Mouse (Mus musculus): Measurements from ENCODE around the gene Pbx2. TPM values are rescaled to one million over a fixed set of nuclear protein-coding genes. Genes with fewer than 3 reads are reported as not detected.

The Pbx2 gene
- polyA plus RNA-seq, 1 experiment from 2014 or later = 8.5 TPM

- WGBS = 0% methylated on average over 34 of the region's 35 CpGs
Measured at GRCm38 (mm10) chr17:34604061-34604508, 13.0 kb downstream of the Pbx2 start, which contains the start of gene Agpat1. Agpat1 (plus strand) TSS chr17:34604262.

GRCm38 (mm10) chr17:34604511-34605237, 13.6 kb downstream of the Pbx2 start:
- H3K9me3 ChIP-seq (ENCODE audit: control insufficient read depth, low read length) = no peaks in the 10 kb centered on the region
- H3K27me3 ChIP-seq (ENCODE audit: control insufficient read depth, insufficient read depth, low read depth, low read length) = no peaks in the 10 kb centered on the region
- WGBS = 13% methylated on average over 24 of the region's 24 CpGs
- H3K9ac ChIP-seq (ENCODE audit: low read length) = peak overlapping the region; percentile 96
- peak overlapping the region; percentile 91 for H3K27ac ChIP-seq (ENCODE audit: low read length)
- H3K4me3 ChIP-seq (ENCODE audit: low read length) = peak overlapping the region; percentile 88
- peaks cover 11% of the 10 kb centered on the region for H3K36me3 ChIP-seq (ENCODE audit: control insufficient read depth, insufficient read depth, low read length)
- peaks cover 32% of the 10 kb centered on the region for H3K4me1 ChIP-seq (replicated peaks; ENCODE audit: control insufficient read depth, insufficient read depth, low read length)
- H3K4me2 ChIP-seq (ENCODE audit: low read depth, low read length) = peak overlapping the region; percentile 74
- ATAC-seq (ENCODE audit: low read depth) = no peak

More at GRCm38 (mm10) chr17:34604061-34604508, 13.0 kb downstream of the Pbx2 start, which contains the start of gene Agpat1:
- H3K9me3 ChIP-seq (ENCODE audit: control insufficient read depth, low read length) = no peaks in the 10 kb centered on the region
- H3K36me3 ChIP-seq (ENCODE audit: control insufficient read depth, insufficient read depth, low read length) = peaks cover 11% of the 10 kb centered on the region
- peaks cover 32% of the 10 kb centered on the region for H3K4me1 ChIP-seq (replicated peaks; ENCODE audit: control insufficient read depth, insufficient read depth, low read length)
- H3K27me3 ChIP-seq (ENCODE audit: control insufficient read depth, insufficient read depth, low read depth, low read length) = no peaks in the 10 kb centered on the region
- H3K4me2 ChIP-seq (ENCODE audit: low read depth, low read length) = peak within 1 kb of the TSS; percentile 88
- H3K27ac ChIP-seq (ENCODE audit: low read length) = peak within 1 kb of the TSS; percentile 91
- peak; percentile 90 for ATAC-seq (ENCODE audit: low read depth)
- H3K4me3 ChIP-seq (ENCODE audit: low read length) = peak within 1 kb of the TSS; percentile 88
- H3K9ac ChIP-seq (ENCODE audit: low read length) = peak within 1 kb of the TSS; percentile 96

GRCm38 (mm10) chr17:34605609-34606008, 14.5 kb downstream of the Pbx2 start:
- no peaks in the 10 kb centered on the region for H3K27me3 ChIP-seq (ENCODE audit: control insufficient read depth, insufficient read depth, low read depth, low read length)
- WGBS = under 1% methylated on average over 27 of the region's 30 CpGs
- peak overlapping the region; percentile 74 for H3K4me2 ChIP-seq (ENCODE audit: low read depth, low read length)
- H3K4me3 ChIP-seq (ENCODE audit: low read length) = peak overlapping the region; percentile 88
- ATAC-seq (ENCODE audit: low read depth) = peak; percentile 55
- no peaks in the 10 kb centered on the region for H3K9me3 ChIP-seq (ENCODE audit: control insufficient read depth, low read length)
- peaks cover 29% of the 10 kb centered on the region for H3K4me1 ChIP-seq (replicated peaks; ENCODE audit: control insufficient read depth, insufficient read depth, low read length)
- peak overlapping the region; percentile 96 for H3K9ac ChIP-seq (ENCODE audit: low read length)
- peaks cover 6% of the 10 kb centered on the region for H3K36me3 ChIP-seq (ENCODE audit: control insufficient read depth, insufficient read depth, low read length)
- H3K27ac ChIP-seq (ENCODE audit: low read length) = peak overlapping the region; percentile 91

GRCm38 (mm10) chr17:34606186-34607039, 15.3 kb downstream of the Pbx2 start:
- peaks cover 29% of the 10 kb centered on the region for H3K4me1 ChIP-seq (replicated peaks; ENCODE audit: control insufficient read depth, insufficient read depth, low read length)
- 11% methylated on average over 32 of the region's 32 CpGs for WGBS

GRCm38 (mm10) chr17:34607997-34608396, 16.9 kb downstream of the Pbx2 start:
- WGBS = 73% methylated on average over 7 of the region's 7 CpGs
- no peak for ATAC-seq (ENCODE audit: low read depth)
- H3K9ac ChIP-seq (ENCODE audit: low read length) = 0 out of 2 replicates have a peak overlapping the region, but pooled peaks have one; percentile 3
- H3K27ac ChIP-seq (ENCODE audit: low read length) = no peak overlapping the region
- H3K9me3 ChIP-seq (ENCODE audit: control insufficient read depth, low read length) = no peaks in the 10 kb centered on the region
- H3K36me3 ChIP-seq (ENCODE audit: control insufficient read depth, insufficient read depth, low read length) = peaks cover 12% of the 10 kb centered on the region
- no peaks in the 10 kb centered on the region for H3K27me3 ChIP-seq (ENCODE audit: control insufficient read depth, insufficient read depth, low read depth, low read length)
- peaks cover 21% of the 10 kb centered on the region for H3K4me1 ChIP-seq (replicated peaks; ENCODE audit: control insufficient read depth, insufficient read depth, low read length)
- H3K4me2 ChIP-seq (ENCODE audit: low read depth, low read length) = no peak overlapping the region
- no peak overlapping the region for H3K4me3 ChIP-seq (ENCODE audit: low read length)

More at GRCm38 (mm10) chr17:34606186-34607039, 15.3 kb downstream of the Pbx2 start:
- Histone ChIP-seq H3K27me3 (ENCODE audit: control insufficient read depth, insufficient read depth, low read depth, low read length) (no peaks in the 10 kb centered on the region), H3K27ac (ENCODE audit: low read length) (peak overlapping the region; percentile 77), H3K4me3 (ENCODE audit: low read length) (peak overlapping the region; percentile 88), H3K9ac (ENCODE audit: low read length) (peak overlapping the region; percentile 96), H3K4me2 (ENCODE audit: low read depth, low read length) (peak overlapping the region; percentile 74), H3K36me3 (ENCODE audit: control insufficient read depth, insufficient read depth, low read length) (peaks cover 3% of the 10 kb centered on the region), H3K9me3 (ENCODE audit: control insufficient read depth, low read length) (no peaks in the 10 kb centered on the region)
- ATAC-seq (ENCODE audit: low read depth) = no peak

- no peak overlapping the region for H3K4me3 ChIP-seq (ENCODE audit: low read length)
- no peaks in the 10 kb centered on the region for H3K9me3 ChIP-seq (ENCODE audit: control insufficient read depth, low read length)
- peaks cover 17% of the 10 kb centered on the region for H3K36me3 ChIP-seq (ENCODE audit: control insufficient read depth, insufficient read depth, low read length)
- no peak overlapping the region for H3K27ac ChIP-seq (ENCODE audit: low read length)
- H3K4me1 ChIP-seq (replicated peaks; ENCODE audit: control insufficient read depth, insufficient read depth, low read length) = peaks cover 13% of the 10 kb centered on the region
- H3K4me2 ChIP-seq (ENCODE audit: low read depth, low read length) = no peak overlapping the region
- no peaks in the 10 kb centered on the region for H3K27me3 ChIP-seq (ENCODE audit: control insufficient read depth, insufficient read depth, low read depth, low read length)
- ATAC-seq (ENCODE audit: low read depth) = no peak
- no peak overlapping the region for H3K9ac ChIP-seq (ENCODE audit: low read length)
- WGBS = 89% methylated on average over 8 of the region's 8 CpGs
Measured at GRCm38 (mm10) chr17:34611050-34611449, 20.0 kb downstream of the Pbx2 start.

GRCm38 (mm10) chr17:34613054-34613645, 22.1 kb downstream of the Pbx2 start:
- Histone ChIP-seq H3K36me3 (ENCODE audit: control insufficient read depth, insufficient read depth, low read length) (peaks cover 19% of the 10 kb centered on the region), H3K9ac (ENCODE audit: low read length) (no peak overlapping the region), H3K27ac (ENCODE audit: low read length) (no peak overlapping the region), H3K4me3 (ENCODE audit: low read length) (no peak overlapping the region), H3K4me2 (ENCODE audit: low read depth, low read length) (no peak overlapping the region), H3K27me3 (ENCODE audit: control insufficient read depth, insufficient read depth, low read depth, low read length) (no peaks in the 10 kb centered on the region), H3K9me3 (ENCODE audit: control insufficient read depth, low read length) (no peaks in the 10 kb centered on the region), H3K4me1 (replicated peaks; ENCODE audit: control insufficient read depth, insufficient read depth, low read length) (peaks cover 3% of the 10 kb centered on the region; the same call in 1 of the 2 replicates)
- ATAC-seq (ENCODE audit: low read depth) = no peak
- WGBS = 80% methylated on average over 11 of the region's 11 CpGs

GRCm38 (mm10) chr17:34613830-34614229, 22.8 kb downstream of the Pbx2 start:
- Histone ChIP-seq H3K36me3 (ENCODE audit: control insufficient read depth, insufficient read depth, low read length) (peaks cover 19% of the 10 kb centered on the region), H3K27ac (ENCODE audit: low read length) (no peak overlapping the region), H3K27me3 (ENCODE audit: control insufficient read depth, insufficient read depth, low read depth, low read length) (no peaks in the 10 kb centered on the region), H3K9ac (ENCODE audit: low read length) (no peak overlapping the region), H3K4me1 (replicated peaks; ENCODE audit: control insufficient read depth, insufficient read depth, low read length) (no peaks in the 10 kb centered on the region; the same call in 1 of the 2 replicates), H3K4me2 (ENCODE audit: low read depth, low read length) (no peak overlapping the region), H3K4me3 (ENCODE audit: low read length) (no peak overlapping the region), H3K9me3 (ENCODE audit: control insufficient read depth, low read length) (no peaks in the 10 kb centered on the region)
- no peak for ATAC-seq (ENCODE audit: low read depth)
- WGBS = 85% methylated on average over 10 of the region's 10 CpGs

All from lung, embryonic 16.5 days (tissue).